Mouse (Mus musculus): ENCODE measurements around the gene Jade2. TPM values are rescaled to one million over a fixed set of nuclear protein-coding genes. Genes with fewer than 3 reads are reported as not detected.
"Not testable (repeated sequence)": the region's sequence is repeated elsewhere in the genome, so short reads cannot be mapped to it uniquely, and the experiment has no call there.

Jade2 gene
- total RNA-seq, 2 experiments from 2014 or later: 1.7 to 2.6 TPM

DNA sequence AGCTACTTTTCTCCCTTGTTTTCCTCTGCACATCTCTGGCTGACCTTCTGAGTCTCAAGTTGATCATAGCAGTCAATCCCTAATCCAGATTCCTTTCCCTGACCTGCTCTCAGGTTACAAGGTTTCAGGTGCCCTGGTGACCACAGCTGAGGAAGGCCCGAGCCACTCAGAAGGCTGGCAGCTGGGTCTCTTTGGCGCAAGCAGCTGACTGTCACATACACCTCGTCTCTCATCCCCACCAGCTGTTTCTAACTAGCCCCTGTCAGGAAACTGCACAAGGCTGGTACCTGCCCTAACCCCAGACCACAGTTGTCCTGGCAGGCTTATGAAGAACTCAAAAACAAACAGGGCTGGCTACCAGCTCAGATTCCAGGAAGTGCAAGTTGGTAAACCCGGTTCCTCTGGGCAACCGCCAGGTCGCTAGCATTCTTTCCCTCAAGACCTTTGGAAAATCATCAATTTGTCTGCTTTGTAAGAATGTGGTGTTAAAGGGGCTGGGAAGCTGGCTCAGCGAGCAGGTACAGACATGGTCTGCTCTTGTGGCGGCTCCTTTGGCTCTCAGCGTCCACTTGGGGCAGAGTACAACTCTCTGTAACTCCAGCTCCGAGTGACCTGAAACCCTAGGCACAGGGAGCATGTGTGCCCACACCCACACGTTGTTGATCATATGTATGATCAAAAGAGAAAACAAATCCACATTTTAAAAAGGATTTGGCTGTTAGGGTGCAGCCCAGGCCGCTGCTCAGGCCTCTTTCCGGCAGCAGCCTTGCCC, 50.2 kb downstream of the Jade2 start:
- ATAC-seq (replicated peaks; ENCODE audit: low FRiP score, poor library complexity, severe bottlenecking): no peak

DNA sequence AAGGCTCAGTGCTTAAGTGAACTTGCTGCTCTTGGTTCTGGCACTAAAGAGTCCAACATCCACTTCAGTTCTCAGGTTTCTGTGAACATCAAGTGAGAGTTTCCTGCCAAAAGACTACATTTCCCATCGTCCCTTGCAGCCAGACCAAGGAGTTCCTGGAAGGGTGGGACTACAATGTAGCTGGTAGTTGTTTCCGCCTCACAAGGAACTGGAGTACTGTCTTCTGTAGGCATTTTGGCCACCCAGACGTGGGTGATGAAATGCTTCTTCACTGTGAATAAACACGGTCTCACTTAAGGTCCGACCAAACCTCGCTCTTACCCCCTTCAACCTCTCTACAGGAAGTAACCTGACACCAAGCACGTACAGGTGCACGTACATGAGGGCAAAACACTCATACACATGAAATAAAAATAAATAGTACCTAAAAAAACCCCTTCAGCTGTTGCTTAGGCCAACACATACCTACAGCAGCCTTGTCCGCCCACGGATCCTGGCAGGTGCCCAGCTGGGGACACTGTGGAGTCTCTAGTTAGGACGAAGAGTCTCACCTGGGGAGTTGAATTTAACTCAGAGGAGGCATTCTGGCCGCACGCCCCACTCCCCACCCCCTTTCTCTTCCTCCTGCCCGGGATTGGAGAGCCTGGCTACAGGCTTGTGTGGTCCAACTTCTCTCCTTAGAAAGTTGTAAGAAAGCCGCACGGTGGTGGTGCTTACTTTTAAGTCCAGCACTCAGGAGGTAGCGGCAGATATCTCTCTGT, 52.1 kb downstream of the Jade2 start:
- peak; percentile 83 for ATAC-seq (replicated peaks; ENCODE audit: low FRiP score, poor library complexity, severe bottlenecking)

DNA sequence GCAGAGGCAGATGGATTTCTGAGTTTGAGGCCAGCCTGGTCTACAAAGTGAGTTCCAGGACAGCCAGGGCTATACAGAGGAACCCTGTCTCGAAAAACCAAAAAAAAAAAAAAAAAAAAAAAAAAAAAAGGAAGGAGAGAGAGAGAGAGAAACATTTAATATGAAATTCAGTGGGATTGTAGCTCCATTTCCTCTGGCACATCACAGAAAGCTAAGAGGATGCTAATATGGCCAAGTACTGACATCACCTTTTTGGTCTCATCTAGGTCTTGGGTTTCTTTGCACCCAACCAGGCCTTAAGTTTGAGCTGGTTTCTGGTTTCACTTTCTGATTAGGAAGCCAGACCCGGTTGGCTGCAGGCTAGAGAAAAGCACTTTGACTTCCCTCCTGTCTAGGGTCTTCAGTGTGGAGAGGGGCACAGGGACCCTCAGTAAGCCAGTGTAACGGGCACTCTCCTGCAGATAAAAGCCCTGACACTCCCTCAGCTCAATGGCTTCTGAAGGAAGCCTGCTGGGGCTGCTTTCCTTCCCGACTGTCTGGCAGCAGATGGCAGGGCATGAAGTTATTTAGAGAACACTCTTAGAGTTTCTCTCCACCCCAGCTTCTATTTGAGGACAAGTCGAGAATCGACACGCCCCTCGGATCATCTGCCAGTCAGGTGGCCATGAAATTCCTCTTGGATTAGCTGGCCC, 56.7 kb downstream of the Jade2 start:
- no peak for ATAC-seq (replicated peaks; ENCODE audit: low FRiP score, poor library complexity, severe bottlenecking)

DNA sequence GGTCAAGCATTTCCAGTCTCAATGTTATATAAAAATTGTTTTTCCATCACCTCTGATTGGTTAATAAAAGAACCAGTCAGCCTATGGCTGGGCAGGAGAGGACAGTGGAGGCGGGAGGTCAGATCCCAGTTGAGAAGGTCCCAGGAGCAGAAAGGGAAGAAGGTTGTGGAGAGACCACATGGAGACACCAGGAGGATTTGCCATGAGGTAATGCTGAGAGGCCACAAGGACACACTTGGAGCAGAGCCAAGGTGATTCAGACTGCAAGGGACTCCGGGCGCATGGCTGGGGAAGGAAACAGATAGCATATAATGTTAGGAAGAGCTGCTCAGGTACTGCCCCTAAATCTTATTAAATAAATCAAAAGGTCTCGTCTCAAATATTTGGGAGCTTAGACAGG, 61.2 kb downstream of the Jade2 start:
- no peak for ATAC-seq (replicated peaks; ENCODE audit: low FRiP score, poor library complexity, severe bottlenecking)

DNA sequence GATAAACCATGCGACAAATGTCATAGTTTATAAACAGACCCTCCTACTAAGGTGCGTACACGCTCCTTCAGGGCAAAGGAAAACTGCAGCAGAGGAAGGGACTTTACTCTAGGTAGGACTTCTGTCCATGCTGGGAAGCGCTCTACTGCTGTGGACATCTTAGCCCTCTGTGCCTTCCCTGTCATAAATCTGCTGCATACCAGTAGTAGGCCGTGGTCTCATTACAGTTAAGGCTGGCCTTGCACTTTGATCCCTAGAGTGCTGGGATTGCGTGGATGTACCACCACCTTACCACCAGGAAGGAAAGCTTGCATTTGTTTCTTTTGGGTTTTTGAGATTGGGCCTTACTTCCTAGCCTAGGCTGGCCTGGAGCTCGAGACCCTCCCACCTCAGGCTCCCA, 66.8 kb downstream of the Jade2 start:
- ATAC-seq (replicated peaks; ENCODE audit: low FRiP score, poor library complexity, severe bottlenecking): no peak

DNA sequence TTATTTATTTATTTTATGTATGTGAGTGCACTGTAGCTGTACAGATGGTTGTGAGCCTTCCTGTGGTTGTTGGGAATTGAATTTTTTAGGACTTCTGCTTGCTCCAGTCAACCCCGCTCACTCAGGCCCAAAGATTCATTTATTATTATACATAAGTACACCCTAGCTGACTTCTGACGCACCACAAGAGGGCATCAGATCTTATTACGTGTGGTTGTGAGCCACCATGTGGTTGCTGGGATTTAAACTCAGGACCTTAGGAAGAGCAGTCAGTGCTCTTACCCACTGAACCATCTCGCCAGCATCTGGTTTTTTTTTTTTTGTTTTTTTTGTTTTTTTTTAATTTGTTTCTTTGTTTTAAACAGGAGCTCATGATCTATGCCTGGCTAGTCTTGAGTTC, 67.7 kb downstream of the Jade2 start:
- not testable (repeated sequence) for ATAC-seq (replicated peaks; ENCODE audit: low FRiP score, poor library complexity, severe bottlenecking)

DNA sequence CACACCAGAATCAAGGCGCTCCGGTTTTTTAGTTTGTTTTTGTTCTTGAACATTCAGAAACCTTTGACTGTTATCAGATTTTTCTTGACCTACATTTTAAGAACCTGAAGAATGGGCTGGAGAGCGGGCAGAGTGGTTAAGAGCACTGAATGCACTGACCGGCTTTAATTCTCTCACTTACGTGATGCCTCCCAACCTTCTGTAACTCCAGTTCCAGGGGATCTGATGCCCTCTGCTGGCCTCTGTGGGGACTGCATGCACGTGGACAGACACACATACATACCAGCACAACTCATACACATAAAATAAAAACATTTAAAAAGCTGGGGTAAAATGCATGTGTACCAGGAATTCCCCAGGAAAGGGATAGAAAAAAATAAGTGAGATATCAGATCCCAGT, 71.5 kb downstream of the Jade2 start:
- peak; percentile 74 for ATAC-seq (replicated peaks; ENCODE audit: low FRiP score, poor library complexity, severe bottlenecking)

DNA sequence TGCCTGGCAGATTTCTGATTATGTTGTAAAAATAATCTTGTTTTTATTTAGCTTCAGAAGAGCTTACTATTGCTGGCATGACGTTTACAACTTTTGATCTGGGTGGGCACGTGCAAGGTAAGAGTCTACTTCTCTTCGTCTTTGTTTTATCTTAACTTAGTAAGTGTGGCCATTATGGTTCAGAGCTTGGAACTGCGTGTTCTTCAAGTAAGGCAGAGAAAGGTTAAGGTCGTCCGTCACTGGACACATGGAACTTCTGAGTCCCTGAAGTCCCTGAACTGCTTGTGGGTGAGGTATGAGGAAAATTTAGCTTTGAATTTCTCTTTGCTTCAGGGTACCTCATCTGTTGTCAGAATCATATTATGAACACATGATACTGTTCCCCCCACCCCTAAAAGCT, 74.7 kb downstream of the Jade2 start:
- ATAC-seq (replicated peaks; ENCODE audit: low FRiP score, poor library complexity, severe bottlenecking): no peak

DNA sequence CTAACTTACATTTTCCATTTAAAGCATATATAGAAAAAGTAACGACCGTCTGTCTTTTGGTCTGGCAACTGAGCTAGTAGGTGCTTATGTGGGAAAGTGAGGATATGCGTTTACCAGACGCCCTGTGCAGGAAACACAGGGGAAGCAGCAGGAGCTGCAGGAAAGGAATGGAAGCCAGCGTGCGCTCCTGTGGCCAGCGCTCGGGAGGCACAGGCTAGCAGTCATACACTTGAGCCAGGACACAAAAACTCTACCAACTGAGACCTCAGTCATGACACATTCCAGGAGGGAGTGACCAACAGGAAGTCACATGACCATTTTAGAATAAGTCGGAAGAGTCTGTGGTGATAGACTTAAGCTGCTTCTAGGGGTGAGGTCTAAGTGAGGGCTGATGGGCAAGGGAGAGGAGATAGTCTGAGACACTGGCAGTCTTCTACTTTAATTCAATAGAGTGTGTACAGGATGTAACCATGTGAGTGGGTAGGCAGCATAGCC, 76.6 kb downstream of the Jade2 start:
- no peak for ATAC-seq (replicated peaks; ENCODE audit: low FRiP score, poor library complexity, severe bottlenecking)

DNA sequence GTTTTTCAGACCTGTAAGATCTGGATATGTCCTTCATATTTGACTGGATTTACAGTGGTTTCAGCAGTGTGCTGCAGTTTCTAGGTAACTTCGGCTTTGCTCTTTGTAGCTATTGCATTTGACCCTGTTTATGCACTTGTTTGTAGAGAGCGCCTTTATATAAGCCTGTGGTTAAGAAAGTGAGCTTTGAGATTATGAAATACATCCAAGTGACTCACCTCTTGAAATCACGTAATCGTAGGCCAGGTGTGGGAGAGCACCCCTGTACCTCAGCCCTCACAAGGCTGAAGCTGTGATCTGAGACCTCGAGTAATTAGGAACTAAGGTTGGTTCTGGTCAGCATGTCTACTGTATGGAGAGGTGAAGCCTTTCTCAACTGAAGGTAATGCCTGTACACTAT, 80.0 kb downstream of the Jade2 start:
- no peak for ATAC-seq (replicated peaks; ENCODE audit: low FRiP score, poor library complexity, severe bottlenecking)

DNA sequence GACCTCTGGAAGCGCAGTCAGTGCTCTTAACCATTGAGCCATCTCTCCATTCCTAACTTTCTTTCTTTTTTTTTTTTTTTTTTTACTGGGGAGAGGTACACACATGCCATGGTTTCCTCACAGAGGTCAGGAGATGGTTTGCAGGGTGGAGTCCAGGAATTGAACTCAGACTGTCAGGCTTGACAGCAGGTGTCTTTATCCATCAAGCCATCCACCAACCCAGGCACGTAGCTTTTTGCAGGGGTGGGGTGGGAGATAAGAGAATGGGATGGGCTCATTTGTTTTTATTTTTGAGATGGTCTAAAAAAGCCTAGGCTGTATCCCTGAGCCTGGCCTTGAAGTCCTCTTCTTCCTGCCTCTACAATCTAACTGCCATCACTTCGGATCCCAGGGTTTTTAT, 81.9 kb downstream of the Jade2 start:
- ATAC-seq (replicated peaks; ENCODE audit: low FRiP score, poor library complexity, severe bottlenecking): no peak

DNA sequence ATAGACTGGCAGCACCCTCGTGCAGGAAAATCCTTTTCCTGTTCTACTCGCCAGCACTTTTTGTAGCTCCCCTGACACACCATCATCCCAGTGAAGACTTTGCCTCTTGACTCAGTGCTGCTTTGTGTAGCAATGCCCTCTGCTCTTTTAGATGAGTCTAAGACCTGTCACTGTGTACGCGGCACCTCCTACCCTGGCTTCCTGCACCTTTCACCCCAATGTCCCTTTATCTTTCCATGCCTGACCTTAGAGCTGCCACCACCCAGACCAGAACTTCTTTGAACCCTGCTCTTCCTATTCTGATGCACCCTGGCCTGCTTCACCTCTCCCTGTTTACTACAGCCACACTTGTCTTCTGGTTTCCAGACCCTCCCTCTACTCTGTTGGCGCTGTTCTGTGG, 89.2 kb downstream of the Jade2 start:
- ATAC-seq (replicated peaks; ENCODE audit: low FRiP score, poor library complexity, severe bottlenecking): no peak

DNA sequence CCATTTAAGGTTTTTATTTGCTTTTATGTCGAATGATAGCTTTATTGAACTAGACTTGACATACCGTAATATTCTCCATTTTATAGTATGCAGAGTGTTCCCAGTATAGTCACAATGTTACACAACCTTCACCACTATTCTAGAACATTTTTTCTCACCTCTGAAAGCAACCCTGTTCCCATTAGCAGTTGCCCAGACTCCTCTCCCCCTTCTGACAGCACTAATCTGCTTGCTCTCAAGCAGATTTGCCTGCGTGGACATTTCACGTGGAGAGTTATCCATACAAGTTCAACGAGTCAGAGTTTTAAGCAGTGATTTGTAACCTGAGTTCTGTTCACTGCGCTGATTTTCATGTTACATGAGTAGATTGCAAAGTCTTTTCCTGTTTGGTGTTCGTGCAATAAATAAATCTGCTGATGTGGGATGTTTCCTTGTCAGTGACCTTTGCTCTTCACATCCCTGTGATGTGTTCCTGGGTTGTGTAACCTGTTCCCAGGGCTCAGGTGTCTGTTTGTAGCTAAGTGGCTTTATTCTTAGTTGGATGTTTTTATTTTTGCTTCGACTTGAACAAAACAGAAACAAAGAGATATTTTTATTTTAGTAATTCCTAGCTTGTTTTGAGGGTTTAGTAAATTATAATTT, 89.8 kb downstream of the Jade2 start:
- ATAC-seq (replicated peaks; ENCODE audit: low FRiP score, poor library complexity, severe bottlenecking): no peak

DNA sequence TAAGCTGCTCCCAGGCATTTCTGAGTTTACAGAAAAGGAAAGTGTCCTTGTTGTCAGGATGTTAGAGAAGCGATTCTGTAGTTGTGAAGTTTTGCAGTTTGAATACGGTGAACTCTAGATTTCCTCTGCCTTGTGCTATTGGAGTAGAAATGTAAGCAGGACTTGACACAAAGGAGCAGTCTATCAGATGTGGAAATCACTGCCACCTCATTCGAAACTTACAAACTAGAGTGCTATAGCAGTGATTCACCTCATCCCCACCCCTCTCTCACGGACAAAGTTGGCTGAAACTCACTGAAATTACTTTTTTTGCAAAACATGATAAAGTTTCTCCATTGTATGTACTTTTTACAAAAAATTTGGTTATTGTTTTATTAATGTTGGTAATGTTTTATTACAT, 92.6 kb downstream of the Jade2 start:
- no peak for ATAC-seq (replicated peaks; ENCODE audit: low FRiP score, poor library complexity, severe bottlenecking)

DNA sequence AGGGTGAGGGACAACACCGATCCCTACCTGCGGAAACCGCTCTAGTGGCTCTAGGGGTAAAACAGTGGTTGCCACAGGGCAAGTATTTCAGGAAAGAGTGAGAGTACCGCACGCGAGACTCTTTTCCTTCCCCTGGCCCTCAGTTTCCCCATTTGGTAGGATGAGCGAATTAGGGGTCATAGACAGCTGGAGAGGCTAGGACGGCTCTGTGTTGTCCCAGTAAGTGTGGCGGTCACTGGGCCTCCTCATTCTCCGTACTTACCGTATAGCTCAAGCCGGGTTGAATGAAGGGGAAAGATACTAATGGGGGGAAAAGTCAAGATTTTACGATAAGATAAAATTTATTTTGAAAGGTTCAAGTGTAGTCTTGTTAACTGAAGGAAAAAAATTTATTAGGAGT, 93.5 kb downstream of the Jade2 start:
- ATAC-seq (replicated peaks; ENCODE audit: low FRiP score, poor library complexity, severe bottlenecking): peak; percentile 37; the same call in 1 of the 2 replicates

Other genes starting within 250 kb of the Jade2 start
- gene Nhp2, start 237.9 kb downstream of the Jade2 start, total RNA-seq (2015; ENCODE audit: low replicate concordance): 7.5 and 27.6 TPM in 2 replicates
- gene Nhp2, start 237.9 kb downstream of the Jade2 start, total RNA-seq (2017; ENCODE audit: low replicate concordance): 19.2 and 23.3 TPM in 2 replicates
- gene Rmnd5b, start 221.8 kb downstream of the Jade2 start, total RNA-seq (2015; ENCODE audit: low replicate concordance): 17.3 and 18.6 TPM in 2 replicates
- 3.6 and 3.9 TPM in 2 replicates for gene Rmnd5b, start 221.8 kb downstream of the Jade2 start, total RNA-seq (2017; ENCODE audit: low replicate concordance)
- 1.0 TPM in 1 of 2 replicates, not detected in the other for gene N4bp3, start 206.8 kb downstream of the Jade2 start, total RNA-seq (2015; ENCODE audit: low replicate concordance)
- gene N4bp3, start 206.8 kb downstream of the Jade2 start, total RNA-seq (2017; ENCODE audit: low replicate concordance): not detected in 2 replicates
- 0.84 TPM in 1 of 2 replicates, not detected in the other for gene D930048N14Rik, start 206.7 kb downstream of the Jade2 start, total RNA-seq (2015; ENCODE audit: low replicate concordance)
- not detected in 2 replicates for gene D930048N14Rik, start 206.7 kb downstream of the Jade2 start, total RNA-seq (2017; ENCODE audit: low replicate concordance)
- 11.9 and 18.1 TPM in 2 replicates for gene 0610009B22Rik, start 168.8 kb downstream of the Jade2 start, total RNA-seq (2015; ENCODE audit: low replicate concordance)
- 5.0 and 8.1 TPM in 2 replicates for gene 0610009B22Rik, start 168.8 kb downstream of the Jade2 start, total RNA-seq (2017; ENCODE audit: low replicate concordance)
- gene Sec24a, start 94.0 kb downstream of the Jade2 start, total RNA-seq (2015; ENCODE audit: low replicate concordance): 4.2 and 7.3 TPM in 2 replicates
- 2.0 and 2.6 TPM in 2 replicates for gene Sec24a, start 94.0 kb downstream of the Jade2 start, total RNA-seq (2017; ENCODE audit: low replicate concordance)
- 46.6 and 58.4 TPM in 2 replicates for gene Sar1b, start 94.0 kb downstream of the Jade2 start, total RNA-seq (2015; ENCODE audit: low replicate concordance)
- 10.6 and 21.3 TPM in 2 replicates for gene Sar1b, start 94.0 kb downstream of the Jade2 start, total RNA-seq (2017; ENCODE audit: low replicate concordance)
- 18.4 and 25.9 TPM in 2 replicates for gene Cdkn2aipnl, start 110.0 kb upstream of the Jade2 start, total RNA-seq (2015; ENCODE audit: low replicate concordance)
- gene Cdkn2aipnl, start 110.0 kb upstream of the Jade2 start, total RNA-seq (2017; ENCODE audit: low replicate concordance): 13.8 and 16.7 TPM in 2 replicates
- 430 and 441 TPM in 2 replicates for gene Ube2b, start 143.1 kb upstream of the Jade2 start, total RNA-seq (2015; ENCODE audit: low replicate concordance)
- gene Ube2b, start 143.1 kb upstream of the Jade2 start, total RNA-seq (2017; ENCODE audit: low replicate concordance): 422 and 539 TPM in 2 replicates
- 1.7 TPM in 1 of 2 replicates, not detected in the other for gene Cdkl3, start 146.6 kb upstream of the Jade2 start, total RNA-seq (2015; ENCODE audit: low replicate concordance)
- 0.98 TPM in 1 of 2 replicates, not detected in the other for gene Cdkl3, start 146.6 kb upstream of the Jade2 start, total RNA-seq (2017; ENCODE audit: low replicate concordance)
- gene Ppp2ca, start 241.0 kb upstream of the Jade2 start, total RNA-seq (2015; ENCODE audit: low replicate concordance): 30.4 and 41.4 TPM in 2 replicates
- 47.7 and 48.0 TPM in 2 replicates for gene Ppp2ca, start 241.0 kb upstream of the Jade2 start, total RNA-seq (2017; ENCODE audit: low replicate concordance)